Mouse (Mus musculus) kidney, embryonic 16.5 days (tissue): ENCODE results near the gene Gm4952. TPM values are rescaled to one million over a fixed set of nuclear protein-coding genes. Genes with fewer than 3 reads are reported as not detected.
"Not testable (repeated sequence)": the region's sequence is repeated elsewhere in the genome, so short reads cannot be mapped to it uniquely, and the experiment has no call there.

Experiments
- ATAC-seq: fragments of 200-750 bp; cut with Nextera tagmentation; 2 replicates; pipeline ENCODE4 v1.8.0; 2017; ENCODE audit warnings: moderate TSS enrichment; ENCODE audit not compliant: low FRiP score, low TSS enrichment
- H3K27ac ChIP-seq: fragments of 300-500 bp; sonication (generic); 2 replicates; pipeline ENCODE4 v1.5.1; 2014; ENCODE audit warnings: low read length
- H3K27me3 ChIP-seq: fragments of 300-500 bp; sonication (generic); 2 replicates; pipeline ENCODE4 v1.6.1; 2014; ENCODE audit warnings: low read length, control low read depth, mixed read lengths; ENCODE audit not compliant: insufficient read depth
- H3K36me3 ChIP-seq: fragments of 300-500 bp; sonication (generic); 2 replicates; pipeline ENCODE4 v1.6.1; 2014; ENCODE audit warnings: low read length, control low read depth, mixed read lengths; ENCODE audit not compliant: insufficient read depth
- H3K4me1 ChIP-seq: fragments of 300-500 bp; sonication (generic); 2 replicates; pipeline ENCODE4 v1.6.1; 2014; ENCODE audit warnings: low read length, control low read depth, mixed read lengths; ENCODE audit not compliant: insufficient read depth
- H3K4me2 ChIP-seq: fragments of 300-500 bp; sonication (generic); replicated peaks from 2 replicates; pipeline ENCODE4 v1.6.1; 2014; ENCODE audit warnings: low read depth, low read length
- H3K4me3 ChIP-seq: fragments of 300-500 bp; sonication (generic); 2 replicates; pipeline ENCODE4 v1.5.1; 2014; ENCODE audit warnings: mild to moderate bottlenecking, low read length
- H3K9ac ChIP-seq: fragments of 300-500 bp; sonication (generic); replicated peaks from 2 replicates; pipeline ENCODE4 v1.6.1; 2014; ENCODE audit warnings: low read length
- H3K9me3 ChIP-seq: fragments of 300-500 bp; sonication (generic); 2 replicates; pipeline ENCODE4 v1.6.1; 2016; ENCODE audit warnings: low read length, control low read depth
- WGBS: fragments of 180-500 bp; shearing (Covaris S2); extraction: QIAGEN DNeasy Blood & Tissue Kit; methylation state at CpG from one replicate; pipeline ENCODE4 v1.1.7; 2014; 5-methylcytosine and 5-hydroxymethylcytosine counted together
- polyA plus RNA-seq: library from polyadenylated mRNA; unstranded; fragments of >200 nt; fragmentation: Nextera tagmentation; extraction: Ambion mirVana; gene quantifications from 2 replicates; pipeline ENCODE4 v1.2.1, GENCODE M21; 2015

Gm4952 gene
- polyA plus RNA-seq, 1 experiment from 2014 or later: 0.31 TPM

GRCm38 (mm10) chr19:12638049-12638448 is 38.3 kb downstream of the Gm4952 start:
- no peaks in the 10 kb centered on the region for H3K27me3 ChIP-seq
- H3K4me1 ChIP-seq: no peaks in the 10 kb centered on the region
- no peaks in the 10 kb centered on the region for H3K36me3 ChIP-seq
- ATAC-seq: no peak
- H3K4me2 ChIP-seq: no peak overlapping the region
- no peaks in the 10 kb centered on the region for H3K9me3 ChIP-seq
- 75% methylated on average over 1 of the region's 1 CpGs for WGBS
- no peak overlapping the region for H3K4me3 ChIP-seq
- no peak overlapping the region for H3K27ac ChIP-seq
- no peak overlapping the region for H3K9ac ChIP-seq

- H3K9ac ChIP-seq: no peak overlapping the region
- ATAC-seq: no peak
These were observed 49.7 kb downstream of the Gm4952 start for GRCm38 (mm10) chr19:12649511-12649910.

GRCm38 (mm10) chr19:12666156-12666555 is 66.4 kb downstream of the Gm4952 start:
- no peak for ATAC-seq
- WGBS: 78% methylated on average over 1 of the region's 1 CpGs
- no peak overlapping the region for H3K27ac ChIP-seq

More at GRCm38 (mm10) chr19:12649511-12649910, 49.7 kb downstream of the Gm4952 start:
- Histone ChIP-seq H3K27me3 (no peaks in the 10 kb centered on the region), H3K4me1 (no peaks in the 10 kb centered on the region), H3K9me3 (no peaks in the 10 kb centered on the region), H3K36me3 (no peaks in the 10 kb centered on the region), H3K27ac (no peak overlapping the region), H3K4me2 (no peak overlapping the region), H3K4me3 (no peak overlapping the region)

GRCm38 (mm10) chr19:12668601-12669000 is 68.8 kb downstream of the Gm4952 start:
- H3K9ac ChIP-seq, ATAC-seq, H3K36me3 ChIP-seq, H3K4me2 ChIP-seq, H3K4me1 ChIP-seq, H3K27me3 ChIP-seq, H3K4me3 ChIP-seq, H3K9me3 ChIP-seq, H3K27ac ChIP-seq: not testable (repeated sequence)
- 90% methylated on average over 3 of the region's 3 CpGs for WGBS

More at GRCm38 (mm10) chr19:12666156-12666555, 66.4 kb downstream of the Gm4952 start:
- Histone ChIP-seq H3K4me1 (no peaks in the 10 kb centered on the region), H3K36me3 (no peaks in the 10 kb centered on the region), H3K9ac (no peak overlapping the region), H3K9me3 (peaks cover 5% of the 10 kb centered on the region; the same call in 1 of the 2 replicates), H3K4me2 (no peak overlapping the region), H3K27me3 (no peaks in the 10 kb centered on the region), H3K4me3 (no peak overlapping the region)

- no peak within 1 kb of the TSS for H3K27ac ChIP-seq
- H3K4me1 ChIP-seq: no peaks in the 10 kb centered on the region
- no peaks in the 10 kb centered on the region for H3K27me3 ChIP-seq
- H3K4me2 ChIP-seq: no peak within 1 kb of the TSS
- ATAC-seq: no peak
- H3K9ac ChIP-seq: no peak within 1 kb of the TSS
- no peaks in the 10 kb centered on the region for H3K36me3 ChIP-seq
- H3K9me3 ChIP-seq: no peaks in the 10 kb centered on the region
- no peak within 1 kb of the TSS for H3K4me3 ChIP-seq
These were observed 70.4 kb downstream of the Gm4952 start, which contains the start of gene Olfr1442 for GRCm38 (mm10) chr19:12670139-12670538. Gene Olfr1442, plus strand, starts transcription at chr19:12670439.

GRCm38 (mm10) chr19:12671051-12671450 is 71.3 kb downstream of the Gm4952 start:
- no peaks in the 10 kb centered on the region for H3K27me3 ChIP-seq
- WGBS: 83% methylated on average over 4 of the region's 4 CpGs
- H3K36me3 ChIP-seq: no peaks in the 10 kb centered on the region
- no peak overlapping the region for H3K27ac ChIP-seq
- no peak overlapping the region for H3K9ac ChIP-seq
- H3K4me1 ChIP-seq: no peaks in the 10 kb centered on the region
- no peak for ATAC-seq
- no peaks in the 10 kb centered on the region for H3K9me3 ChIP-seq
- no peak overlapping the region for H3K4me2 ChIP-seq
- no peak overlapping the region for H3K4me3 ChIP-seq

GRCm38 (mm10) chr19:12677812-12678211 is 78.0 kb downstream of the Gm4952 start, which contains the start of gene Olfr1443:
Gene Olfr1443, plus strand, starts transcription at chr19:12678112.
- no peak within 1 kb of the TSS for H3K9ac ChIP-seq
- no peaks in the 10 kb centered on the region for H3K36me3 ChIP-seq
- no peak within 1 kb of the TSS for H3K4me2 ChIP-seq
- no peaks in the 10 kb centered on the region for H3K4me1 ChIP-seq
- H3K27ac ChIP-seq: no peak within 1 kb of the TSS
- H3K9me3 ChIP-seq: no peaks in the 10 kb centered on the region
- no peak within 1 kb of the TSS for H3K4me3 ChIP-seq
- 62% methylated on average over 3 of the region's 3 CpGs for WGBS
- no peak for ATAC-seq
- H3K27me3 ChIP-seq: no peaks in the 10 kb centered on the region

Other genes with a start within 250 kb of the Gm4952 start
- not detected in 2 replicates for gene Olfr1440, start 212.7 kb upstream of the Gm4952 start, polyA plus RNA-seq
- not detected in 2 replicates for gene Olfr1441, start 182.5 kb upstream of the Gm4952 start, polyA plus RNA-seq
- not detected in 2 replicates for gene Pfpl, start 172.1 kb upstream of the Gm4952 start, polyA plus RNA-seq
- gene Mpeg1, start 139.2 kb upstream of the Gm4952 start, polyA plus RNA-seq: 0.54 and 0.62 TPM in 2 replicates
- 6.1 and 6.6 TPM in 2 replicates for gene Dtx4, start 98.5 kb upstream of the Gm4952 start, polyA plus RNA-seq
- 24.3 and 26.0 TPM in 2 replicates for gene Fam111a, start 54.2 kb upstream of the Gm4952 start, polyA plus RNA-seq
- 17.7 and 20.0 TPM in 2 replicates for gene Glyat, start 33.3 kb downstream of the Gm4952 start, polyA plus RNA-seq
- gene Olfr1442, start 70.5 kb downstream of the Gm4952 start, polyA plus RNA-seq: 0.10 and 0.20 TPM in 2 replicates
- gene Olfr1443, start 78.1 kb downstream of the Gm4952 start, polyA plus RNA-seq: not detected in 2 replicates
- gene Keg1, start 95.8 kb downstream of the Gm4952 start, polyA plus RNA-seq: 87.0 and 88.0 TPM in 2 replicates
- 2.6 TPM in 2 replicates for gene Cntf, start 165.7 kb downstream of the Gm4952 start, polyA plus RNA-seq
- gene Zfp91, start 196.2 kb downstream of the Gm4952 start, polyA plus RNA-seq: 11.4 and 11.6 TPM in 2 replicates
- 1.1 and 1.4 TPM in 2 replicates for gene Lpxn, start 196.2 kb downstream of the Gm4952 start, polyA plus RNA-seq
- gene Gm5244, start 246.7 kb downstream of the Gm4952 start, polyA plus RNA-seq: not detected in 2 replicates